Mouse (Mus musculus) liver, postnatal 0 days (tissue): ENCODE results near the gene Fam227b.

Source experiments
- CTCF ChIP-seq: sonication (generic); IDR thresholded peaks from 2 replicates; pipeline ENCODE4 v1.5.1; 2016; ENCODE audit warnings: antibody characterized with exemption, low read depth
- EP300 ChIP-seq: IDR thresholded peaks from 2 replicates; pipeline ENCODE4 v1.6.1; 2016; ENCODE audit warnings: antibody characterized with exemption, low read depth, mild to moderate bottlenecking

DNA sequence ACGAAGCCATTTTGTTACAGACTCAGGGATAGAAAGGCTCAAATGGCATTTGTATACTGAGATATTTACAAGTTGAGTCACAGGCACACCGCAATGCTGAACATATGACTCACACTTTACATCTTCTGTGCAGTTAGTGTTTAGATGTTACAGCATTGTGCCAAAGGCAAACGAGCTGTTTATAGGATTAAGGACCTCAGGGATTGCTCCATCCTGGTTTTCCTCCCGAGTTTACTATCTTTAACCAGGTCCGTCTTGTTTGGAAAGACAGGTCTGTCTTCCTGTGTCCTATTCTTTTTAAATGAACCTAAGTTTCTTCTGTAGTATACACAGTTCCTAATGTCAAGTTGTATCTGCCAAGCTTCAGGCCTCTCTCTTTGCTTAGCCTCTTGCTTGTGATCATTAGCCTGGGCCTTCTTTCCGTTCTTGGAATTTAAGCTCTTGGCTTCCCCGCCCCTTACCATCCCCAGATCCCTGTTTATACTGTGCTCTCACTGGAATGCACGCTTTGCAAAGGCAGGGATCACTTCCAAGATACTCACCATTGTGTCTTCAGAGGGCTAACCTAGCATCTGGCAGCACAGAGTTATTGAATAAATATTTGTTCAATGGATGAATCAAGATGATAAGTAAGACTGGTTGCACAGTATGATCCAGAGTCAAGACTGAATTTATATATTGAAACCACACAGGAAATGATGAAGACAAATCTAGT lies 120.5 kb downstream of the Fam227b start:
- TF ChIP-seq CTCF (no peak), EP300 (no peak)
